Mouse (Mus musculus): ENCODE results near the gene Syt1. TPM values are rescaled to one million over a fixed set of nuclear protein-coding genes. Genes with fewer than 3 reads are reported as not detected.

The Syt1 gene
- polyA plus RNA-seq, 1 experiment = 748 TPM

GRCm38 (mm10) chr10:108979660-108980059 lies 31.1 kb downstream of the Syt1 start:
- TF ChIP-seq CTCF (IDR thresholded peaks at IDR 0.05; ENCODE audit: extremely low read depth, insufficient read depth, low read length) (no peak), POLR2A (IDR thresholded peaks at IDR 0.05; ENCODE audit: extremely low read depth, insufficient read depth, low read length) (no peak)
- no peak overlapping the region for H3K27ac ChIP-seq (ENCODE audit: insufficient read depth, low read length)
- H3K4me1 ChIP-seq (ENCODE audit: control insufficient read depth, insufficient read depth, low read length) = no peaks in the 10 kb centered on the region
- no peak overlapping the region for H3K4me3 ChIP-seq (ENCODE audit: insufficient read depth, low read length)

GRCm38 (mm10) chr10:108954952-108955351 lies 55.8 kb downstream of the Syt1 start:
- no peak for TF ChIP-seq CTCF (IDR thresholded peaks at IDR 0.05; ENCODE audit: extremely low read depth, insufficient read depth, low read length)
- no peak for TF ChIP-seq POLR2A (IDR thresholded peaks at IDR 0.05; ENCODE audit: extremely low read depth, insufficient read depth, low read length)

GRCm38 (mm10) chr10:108952182-108952581 lies 58.6 kb downstream of the Syt1 start:
- TF ChIP-seq POLR2A (IDR thresholded peaks at IDR 0.05; ENCODE audit: extremely low read depth, insufficient read depth, low read length) = no peak
- TF ChIP-seq CTCF (IDR thresholded peaks at IDR 0.05; ENCODE audit: extremely low read depth, insufficient read depth, low read length) = no peak
- peaks cover 3% of the 10 kb centered on the region for H3K4me1 ChIP-seq (ENCODE audit: control insufficient read depth, insufficient read depth, low read length)
- no peak overlapping the region for H3K27ac ChIP-seq (ENCODE audit: insufficient read depth, low read length)
- H3K4me3 ChIP-seq (ENCODE audit: insufficient read depth, low read length) = no peak overlapping the region

More at GRCm38 (mm10) chr10:108954952-108955351, 55.8 kb downstream of the Syt1 start:
- Histone ChIP-seq H3K27ac (ENCODE audit: insufficient read depth, low read length) (no peak overlapping the region), H3K4me1 (ENCODE audit: control insufficient read depth, insufficient read depth, low read length) (peaks cover 3% of the 10 kb centered on the region), H3K4me3 (ENCODE audit: insufficient read depth, low read length) (no peak overlapping the region)

GRCm38 (mm10) chr10:108936838-108937430 lies 73.8 kb downstream of the Syt1 start:
- Histone ChIP-seq H3K4me3 (ENCODE audit: insufficient read depth, low read length) (no peak overlapping the region), H3K4me1 (ENCODE audit: control insufficient read depth, insufficient read depth, low read length) (no peaks in the 10 kb centered on the region; the same call in 1 of the 2 replicates), H3K27ac (ENCODE audit: insufficient read depth, low read length) (no peak overlapping the region)
- no peak for TF ChIP-seq POLR2A (IDR thresholded peaks at IDR 0.05; ENCODE audit: extremely low read depth, insufficient read depth, low read length)

GRCm38 (mm10) chr10:108930299-108930698 lies 80.5 kb downstream of the Syt1 start:
- 0 out of 2 replicates have a peak overlapping the region, but pooled peaks have one; percentile 8 for H3K27ac ChIP-seq (ENCODE audit: insufficient read depth, low read length)
- H3K4me3 ChIP-seq (ENCODE audit: insufficient read depth, low read length) = no peak overlapping the region
- TF ChIP-seq POLR2A (IDR thresholded peaks at IDR 0.05; ENCODE audit: extremely low read depth, insufficient read depth, low read length) = no peak; the same call in 1 of the 2 replicates
- no peak for TF ChIP-seq CTCF (IDR thresholded peaks at IDR 0.05; ENCODE audit: extremely low read depth, insufficient read depth, low read length)
- H3K4me1 ChIP-seq (ENCODE audit: control insufficient read depth, insufficient read depth, low read length) = peaks cover 3% of the 10 kb centered on the region

GRCm38 (mm10) chr10:108929676-108930075 lies 81.1 kb downstream of the Syt1 start:
- H3K4me3 ChIP-seq (ENCODE audit: insufficient read depth, low read length) = no peak overlapping the region
- peaks cover 3% of the 10 kb centered on the region for H3K4me1 ChIP-seq (ENCODE audit: control insufficient read depth, insufficient read depth, low read length)
- no peak overlapping the region for H3K27ac ChIP-seq (ENCODE audit: insufficient read depth, low read length)
- TF ChIP-seq CTCF (IDR thresholded peaks at IDR 0.05; ENCODE audit: extremely low read depth, insufficient read depth, low read length) (no peak), POLR2A (IDR thresholded peaks at IDR 0.05; ENCODE audit: extremely low read depth, insufficient read depth, low read length) (no peak)

GRCm38 (mm10) chr10:108905264-108905663 lies 105.5 kb downstream of the Syt1 start:
- no peak overlapping the region for H3K27ac ChIP-seq (ENCODE audit: insufficient read depth, low read length)
- TF ChIP-seq POLR2A (IDR thresholded peaks at IDR 0.05; ENCODE audit: extremely low read depth, insufficient read depth, low read length) = no peak
- no peak for TF ChIP-seq CTCF (IDR thresholded peaks at IDR 0.05; ENCODE audit: extremely low read depth, insufficient read depth, low read length)
- no peak overlapping the region for H3K4me3 ChIP-seq (ENCODE audit: insufficient read depth, low read length)
- peaks cover 4% of the 10 kb centered on the region for H3K4me1 ChIP-seq (ENCODE audit: control insufficient read depth, insufficient read depth, low read length)

GRCm38 (mm10) chr10:108904371-108904770 lies 106.4 kb downstream of the Syt1 start:
- TF ChIP-seq POLR2A (IDR thresholded peaks at IDR 0.05; ENCODE audit: extremely low read depth, insufficient read depth, low read length) (no peak), CTCF (IDR thresholded peaks at IDR 0.05; ENCODE audit: extremely low read depth, insufficient read depth, low read length) (no peak)
- peaks cover 4% of the 10 kb centered on the region for H3K4me1 ChIP-seq (ENCODE audit: control insufficient read depth, insufficient read depth, low read length)
- no peak overlapping the region for H3K4me3 ChIP-seq (ENCODE audit: insufficient read depth, low read length)
- H3K27ac ChIP-seq (ENCODE audit: insufficient read depth, low read length) = no peak overlapping the region

- Histone ChIP-seq H3K27ac (ENCODE audit: insufficient read depth, low read length) (no peak overlapping the region), H3K4me1 (ENCODE audit: control insufficient read depth, insufficient read depth, low read length) (no peaks in the 10 kb centered on the region; the same call in 1 of the 2 replicates), H3K4me3 (ENCODE audit: insufficient read depth, low read length) (no peak overlapping the region)
- no peak for TF ChIP-seq CTCF (IDR thresholded peaks at IDR 0.05; ENCODE audit: extremely low read depth, insufficient read depth, low read length)
- no peak for TF ChIP-seq POLR2A (IDR thresholded peaks at IDR 0.05; ENCODE audit: extremely low read depth, insufficient read depth, low read length)
Measured at GRCm38 (mm10) chr10:108896529-108896928, 114.3 kb downstream of the Syt1 start.

- TF ChIP-seq POLR2A (IDR thresholded peaks at IDR 0.05; ENCODE audit: extremely low read depth, insufficient read depth, low read length) (no peak), CTCF (IDR thresholded peaks at IDR 0.05; ENCODE audit: extremely low read depth, insufficient read depth, low read length) (no peak)
- no peak overlapping the region for H3K4me3 ChIP-seq (ENCODE audit: insufficient read depth, low read length)
- no peak overlapping the region for H3K27ac ChIP-seq (ENCODE audit: insufficient read depth, low read length)
- H3K4me1 ChIP-seq (ENCODE audit: control insufficient read depth, insufficient read depth, low read length) = no peaks in the 10 kb centered on the region; the same call in 1 of the 2 replicates
Measured at GRCm38 (mm10) chr10:108893288-108893687, 117.5 kb downstream of the Syt1 start.

Data from cortical plate, adult 2 months (tissue).